Mouse (Mus musculus): ENCODE measurements around the gene Rspry1. TPM values are rescaled to one million over a fixed set of nuclear protein-coding genes. Genes with fewer than 3 reads are reported as not detected.
A peak's percentile ranks its signal among the peaks of the same experiment; 100 is the strongest.

Gene Rspry1
- polyA plus RNA-seq, 1 experiment from 2014 or later = 26.0 TPM

DNA sequence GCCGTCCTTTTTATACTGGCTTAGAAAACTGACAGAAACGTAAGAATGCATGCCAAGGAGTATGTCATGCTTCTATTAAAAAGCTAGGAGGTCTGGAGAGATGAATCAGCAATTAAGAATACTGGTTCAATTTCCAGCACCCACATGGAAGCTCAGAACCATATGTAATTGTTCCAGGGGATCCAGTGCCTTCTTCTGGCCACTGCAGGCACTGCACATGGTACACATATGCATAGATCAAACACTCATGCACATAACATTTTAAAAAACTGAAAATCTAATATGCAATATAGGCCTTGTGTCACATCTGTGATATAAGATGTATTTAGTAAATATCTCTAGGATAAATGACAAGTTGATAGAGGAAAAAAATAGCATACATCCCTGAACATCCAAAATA, 56.3 kb downstream of the Rspry1 start:
- 80% methylated on average over 2 of the region's 2 CpGs for WGBS
- Histone ChIP-seq H3K9me3 (replicated peaks) (no peaks in the 10 kb centered on the region), H3K9ac (no peak overlapping the region), H3K27me3 (replicated peaks) (no peaks in the 10 kb centered on the region), H3K4me1 (replicated peaks) (no peaks in the 10 kb centered on the region), H3K27ac (ENCODE audit: poor library complexity, severe bottlenecking) (no peak overlapping the region), H3K4me3 (no peak overlapping the region), H3K36me3 (peaks cover 57% of the 10 kb centered on the region), H3K4me2 (no peak overlapping the region)
- ATAC-seq (ENCODE audit: insufficient number of reproducible peaks, low FRiP score) = no peak

DNA sequence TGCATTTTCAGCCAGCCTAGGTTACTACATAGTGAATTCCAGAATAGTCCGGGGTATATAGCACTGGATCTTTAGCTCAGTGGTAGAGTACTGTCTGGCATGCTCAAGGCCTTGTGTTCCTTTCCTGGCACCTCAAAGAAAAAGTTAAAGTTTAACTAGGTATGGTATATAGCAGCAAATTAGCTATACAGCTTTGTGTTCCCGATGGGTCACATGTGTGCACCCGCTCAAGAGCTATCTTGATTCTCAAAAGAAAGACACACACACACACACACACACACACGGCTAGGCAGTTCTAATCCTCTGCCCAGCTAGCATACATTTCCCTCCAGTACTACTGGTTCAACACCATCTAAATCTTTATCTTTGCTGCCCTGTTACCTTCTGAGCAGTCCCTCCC, 58.7 kb downstream of the Rspry1 start:
- 80% methylated on average over 4 of the region's 4 CpGs for WGBS

DNA sequence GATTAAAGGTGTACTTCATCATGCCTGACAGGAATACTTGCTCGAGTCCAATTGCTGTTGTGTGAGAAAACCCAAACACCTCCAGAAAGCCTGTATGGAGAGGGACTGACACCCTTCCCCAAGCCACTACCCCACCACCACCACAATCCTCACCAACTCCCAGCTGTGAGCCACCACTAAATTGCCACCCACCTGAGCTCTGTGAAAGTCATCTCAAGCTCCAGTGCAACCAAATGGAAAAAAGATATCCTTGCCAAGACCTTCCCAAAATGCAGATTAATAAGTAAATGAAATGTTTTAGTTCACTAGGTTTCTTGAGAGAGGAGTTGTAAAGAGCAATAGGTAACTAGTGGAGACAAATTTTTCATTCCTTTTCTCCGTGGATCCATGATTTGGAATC, 63.0 kb downstream of the Rspry1 start:
- H3K9ac ChIP-seq = no peak overlapping the region
- H3K27ac ChIP-seq (ENCODE audit: poor library complexity, severe bottlenecking) = no peak overlapping the region
- peaks cover 30% of the 10 kb centered on the region for H3K36me3 ChIP-seq
- H3K4me2 ChIP-seq = no peak overlapping the region
- ATAC-seq (ENCODE audit: insufficient number of reproducible peaks, low FRiP score) = no peak
- 77% methylated on average over 2 of the region's 2 CpGs for WGBS
- peaks cover 13% of the 10 kb centered on the region for H3K4me1 ChIP-seq (replicated peaks)
- no peaks in the 10 kb centered on the region for H3K27me3 ChIP-seq (replicated peaks)
- H3K9me3 ChIP-seq (replicated peaks) = no peaks in the 10 kb centered on the region
- no peak overlapping the region for H3K4me3 ChIP-seq

More for the DNA sequence above, 58.7 kb downstream of the Rspry1 start:
- no peak overlapping the region for H3K4me3 ChIP-seq
- H3K9me3 ChIP-seq (replicated peaks) = no peaks in the 10 kb centered on the region
- H3K4me1 ChIP-seq (replicated peaks) = no peaks in the 10 kb centered on the region
- H3K27me3 ChIP-seq (replicated peaks) = no peaks in the 10 kb centered on the region
- H3K9ac ChIP-seq = no peak overlapping the region
- no peak overlapping the region for H3K4me2 ChIP-seq
- no peak overlapping the region for H3K27ac ChIP-seq (ENCODE audit: poor library complexity, severe bottlenecking)
- peaks cover 42% of the 10 kb centered on the region for H3K36me3 ChIP-seq
- no peak for ATAC-seq (ENCODE audit: insufficient number of reproducible peaks, low FRiP score)

DNA sequence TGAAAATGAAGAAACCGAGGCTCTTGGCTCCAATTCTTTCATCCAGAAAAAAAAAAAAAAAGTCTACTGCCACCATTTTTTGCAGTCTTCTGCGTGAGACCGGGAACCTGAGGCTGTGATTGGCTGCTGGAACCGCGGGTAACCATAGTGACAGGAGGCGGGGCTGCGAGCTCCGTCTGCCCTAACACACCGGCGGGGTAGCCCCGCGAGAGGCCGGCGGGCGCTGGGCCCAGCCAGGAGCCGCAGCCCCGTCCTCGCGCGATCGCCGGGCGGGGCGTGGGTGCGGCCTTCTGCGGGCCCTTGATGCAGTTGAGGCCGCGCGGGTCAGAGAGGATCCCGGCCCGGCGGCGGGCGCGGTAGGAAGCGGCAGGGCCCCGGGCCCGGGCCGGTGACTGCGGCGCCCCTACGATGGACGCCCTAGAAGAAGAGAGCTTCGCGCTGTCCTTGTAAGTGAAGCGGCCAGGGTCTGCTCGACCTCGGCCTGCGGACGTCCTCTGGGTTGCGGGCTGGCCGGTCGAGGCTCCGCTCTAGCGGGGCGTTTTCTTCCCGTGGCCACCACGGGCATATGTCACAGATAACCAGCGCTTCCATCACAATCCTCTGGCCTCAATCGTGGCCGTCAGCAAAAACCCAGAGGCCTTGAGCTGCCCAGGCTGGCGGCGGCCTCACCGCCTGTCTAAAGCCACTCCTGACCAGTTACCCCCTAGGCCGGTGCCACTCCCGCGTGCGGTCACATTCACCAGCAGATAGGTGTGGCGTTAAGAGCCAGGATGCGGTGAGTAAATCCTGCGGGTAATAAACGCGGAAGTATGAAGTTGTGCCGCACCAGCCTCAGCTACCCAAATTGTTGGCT, 64.9 kb downstream of the Rspry1 start, which contains the start of gene Arl2bp:
TSS of gene Arl2bp (plus strand) at position 145 of the 853 bp plus-strand sequence.
- peak; percentile 98 for ATAC-seq (ENCODE audit: insufficient number of reproducible peaks, low FRiP score)
- Histone ChIP-seq H3K4me3 (peak within 1 kb of the TSS; percentile 85), H3K4me1 (replicated peaks) (peaks cover 13% of the 10 kb centered on the region), H3K27ac (ENCODE audit: poor library complexity, severe bottlenecking) (peak within 1 kb of the TSS; percentile 85), H3K4me2 (peak within 1 kb of the TSS; percentile 70), H3K9ac (peak within 1 kb of the TSS; percentile 96), H3K27me3 (replicated peaks) (no peaks in the 10 kb centered on the region), H3K9me3 (replicated peaks) (no peaks in the 10 kb centered on the region), H3K36me3 (peaks cover 35% of the 10 kb centered on the region)
- WGBS = under 1% methylated on average over 74 of the region's 74 CpGs

DNA sequence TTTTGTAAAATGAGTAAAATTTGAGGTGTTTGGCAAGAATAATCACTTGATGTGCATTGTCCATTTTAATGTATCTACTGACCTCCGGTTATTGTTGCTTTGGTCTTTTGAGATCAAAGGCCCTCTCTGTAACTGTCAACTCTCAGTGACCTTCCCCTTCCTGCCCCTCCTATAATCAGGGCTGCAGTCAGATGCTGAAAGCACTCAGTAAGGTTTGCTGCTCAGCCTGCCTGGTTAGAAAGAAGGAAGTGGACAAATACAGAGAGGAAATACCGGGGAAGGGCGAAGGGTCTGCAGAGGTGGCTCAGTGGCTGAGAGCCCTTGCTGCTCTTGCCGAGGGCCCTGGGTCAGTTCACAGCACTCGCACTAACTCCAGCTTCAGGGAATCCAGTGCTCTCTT, 72.6 kb downstream of the Rspry1 start:
- Histone ChIP-seq H3K9me3 (replicated peaks) (no peaks in the 10 kb centered on the region), H3K4me3 (no peak overlapping the region), H3K36me3 (peaks cover 54% of the 10 kb centered on the region), H3K27ac (ENCODE audit: poor library complexity, severe bottlenecking) (no peak overlapping the region), H3K4me1 (replicated peaks) (no peaks in the 10 kb centered on the region), H3K27me3 (replicated peaks) (no peaks in the 10 kb centered on the region), H3K9ac (no peak overlapping the region), H3K4me2 (no peak overlapping the region)
- no peak for ATAC-seq (ENCODE audit: insufficient number of reproducible peaks, low FRiP score)
- WGBS = 71% methylated on average over 5 of the region's 5 CpGs

DNA sequence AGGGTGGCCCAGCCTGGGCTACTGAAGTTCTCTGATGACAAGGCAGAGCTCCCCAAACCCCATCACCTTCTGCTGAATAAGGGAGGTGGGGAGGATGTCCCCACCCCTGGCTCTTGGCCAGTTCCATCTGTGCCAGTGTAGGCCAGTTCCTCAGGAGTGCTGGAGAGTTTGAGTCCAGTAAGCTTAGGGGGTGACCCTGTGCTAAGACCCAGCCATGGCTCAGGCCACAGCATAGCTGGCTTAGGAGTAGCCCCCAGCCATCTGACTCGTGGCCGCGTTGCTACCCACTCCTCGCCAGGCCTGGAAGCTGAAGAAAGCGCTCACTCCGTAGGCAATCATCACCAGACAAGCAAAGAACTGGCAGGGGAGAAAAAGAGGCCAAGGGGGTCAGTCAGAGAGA, 74.2 kb downstream of the Rspry1 start:
- Histone ChIP-seq H3K27me3 (replicated peaks) (no peaks in the 10 kb centered on the region; the same call in 1 of the 2 replicates), H3K36me3 (peaks cover 41% of the 10 kb centered on the region), H3K9me3 (replicated peaks) (no peaks in the 10 kb centered on the region), H3K4me2 (no peak overlapping the region), H3K9ac (no peak overlapping the region), H3K4me1 (replicated peaks) (no peaks in the 10 kb centered on the region), H3K4me3 (no peak overlapping the region), H3K27ac (ENCODE audit: poor library complexity, severe bottlenecking) (no peak overlapping the region)
- WGBS = 80% methylated on average over 6 of the region's 6 CpGs
- ATAC-seq (ENCODE audit: insufficient number of reproducible peaks, low FRiP score) = no peak; the same call in 1 of the 2 replicates

DNA sequence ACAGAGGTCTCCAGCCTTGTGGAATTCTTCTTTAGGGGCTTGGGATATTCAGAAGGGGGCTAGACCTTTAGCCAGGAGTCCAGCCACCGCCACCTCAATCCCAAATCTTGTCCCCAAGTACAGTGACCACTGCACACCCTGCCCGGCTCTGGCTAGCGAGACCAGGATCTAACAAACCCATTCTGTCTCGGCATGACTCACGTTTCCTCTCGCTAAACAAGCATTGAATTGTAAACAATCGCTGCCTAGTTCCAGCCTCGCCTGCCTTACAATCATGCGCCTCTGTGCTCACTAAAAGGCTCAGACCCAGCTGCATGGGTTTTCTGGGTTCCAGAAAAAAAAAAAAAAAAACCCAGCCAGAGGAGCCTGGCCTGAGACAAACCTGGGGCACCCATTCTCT, 76.8 kb downstream of the Rspry1 start:
- no peak for ATAC-seq (ENCODE audit: insufficient number of reproducible peaks, low FRiP score)
- Histone ChIP-seq H3K4me2 (no peak overlapping the region), H3K36me3 (peaks cover 15% of the 10 kb centered on the region), H3K9me3 (replicated peaks) (no peaks in the 10 kb centered on the region), H3K9ac (no peak overlapping the region), H3K4me3 (no peak overlapping the region), H3K27ac (ENCODE audit: poor library complexity, severe bottlenecking) (no peak overlapping the region), H3K4me1 (replicated peaks) (no peaks in the 10 kb centered on the region), H3K27me3 (replicated peaks) (peaks cover 4% of the 10 kb centered on the region; the same call in 1 of the 2 replicates)
- 54% methylated on average over 9 of the region's 9 CpGs for WGBS

DNA sequence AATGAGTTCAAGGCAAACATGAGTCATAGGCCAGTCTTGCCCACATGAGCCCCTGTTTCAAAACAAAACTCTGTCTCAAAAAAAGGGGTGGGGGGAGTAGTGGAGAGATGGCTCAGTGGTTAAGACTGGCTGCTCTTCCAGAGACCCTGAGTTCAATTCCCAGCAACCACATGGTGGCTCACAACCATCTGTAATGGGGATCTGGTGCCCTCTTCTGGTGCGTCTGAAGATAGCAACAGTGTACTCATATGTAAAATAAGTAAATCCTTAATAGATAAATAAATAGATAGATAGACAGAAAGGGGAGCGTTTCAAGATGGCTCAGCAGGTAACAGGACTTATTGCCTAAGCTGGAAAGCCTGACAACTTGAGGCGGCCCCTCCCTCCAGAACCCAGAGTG, 78.7 kb downstream of the Rspry1 start:
- peaks cover 4% of the 10 kb centered on the region; the same call in 1 of the 2 replicates for H3K27me3 ChIP-seq (replicated peaks)
- no peak overlapping the region for H3K4me2 ChIP-seq
- H3K4me3 ChIP-seq = no peak overlapping the region
- no peak overlapping the region for H3K9ac ChIP-seq
- 81% methylated on average over 3 of the region's 3 CpGs for WGBS
- ATAC-seq (ENCODE audit: insufficient number of reproducible peaks, low FRiP score) = no peak
- H3K9me3 ChIP-seq (replicated peaks) = no peaks in the 10 kb centered on the region
- no peaks in the 10 kb centered on the region; the same call in 1 of the 2 replicates for H3K36me3 ChIP-seq
- no peak overlapping the region for H3K27ac ChIP-seq (ENCODE audit: poor library complexity, severe bottlenecking)
- H3K4me1 ChIP-seq (replicated peaks) = no peaks in the 10 kb centered on the region

DNA sequence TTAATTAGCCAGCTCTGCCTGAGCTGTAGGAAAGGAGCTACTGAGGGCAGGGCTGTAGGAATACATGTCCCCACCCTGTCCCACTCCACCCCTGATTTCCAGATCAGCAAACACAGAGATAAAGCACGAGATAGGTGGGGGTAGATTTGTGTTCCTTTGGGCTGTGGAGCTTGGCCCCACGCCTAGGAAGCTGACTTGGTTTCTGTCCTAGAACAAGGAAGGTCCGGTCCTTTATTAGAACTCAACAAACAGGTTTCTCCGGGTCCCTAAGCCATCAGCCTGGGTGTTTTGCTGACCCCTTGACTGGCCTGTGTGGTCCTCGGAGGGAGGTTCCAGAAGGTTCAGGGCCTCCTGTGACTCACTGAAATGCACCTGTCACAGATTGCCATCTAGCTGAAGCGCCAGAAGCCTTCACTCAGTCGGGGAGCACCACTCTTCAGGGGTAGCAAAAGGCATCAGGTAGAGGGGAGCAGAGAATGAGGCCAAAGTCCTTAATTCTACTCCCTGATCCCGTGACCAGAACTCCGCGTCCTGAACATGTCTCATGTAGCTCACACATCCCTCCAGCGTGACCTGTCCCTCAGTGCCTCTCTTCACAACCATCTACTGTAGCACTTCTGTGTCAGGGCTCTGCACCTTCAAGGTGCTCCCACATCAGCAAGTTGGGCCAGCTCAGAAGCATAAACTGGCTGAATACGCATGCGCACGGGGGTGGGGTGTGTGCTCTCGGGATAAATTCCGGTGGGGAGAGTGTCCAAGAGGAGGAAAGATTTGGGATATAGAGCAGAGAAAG, 81.2 kb downstream of the Rspry1 start:
- no peak overlapping the region for H3K4me3 ChIP-seq
- no peak for ATAC-seq (ENCODE audit: insufficient number of reproducible peaks, low FRiP score)

DNA sequence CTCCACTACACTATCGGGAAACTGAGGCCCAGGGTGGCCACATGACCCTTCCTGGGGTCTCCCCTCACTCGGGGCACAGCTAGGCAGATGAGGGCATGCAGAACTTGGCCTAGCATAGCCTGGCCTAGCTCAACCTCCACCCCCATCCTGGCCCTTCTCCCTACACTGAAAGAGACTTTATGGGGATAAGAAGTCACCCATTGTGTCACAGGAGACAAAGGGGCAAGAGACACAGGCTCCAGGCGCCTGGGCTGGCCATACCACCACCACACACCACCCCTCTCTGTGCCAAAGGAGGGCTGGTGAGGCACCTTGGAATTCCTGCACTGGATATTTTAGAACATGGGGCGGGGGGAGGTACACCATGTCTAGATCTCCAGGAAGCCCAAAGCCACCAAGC, 82.5 kb downstream of the Rspry1 start:
- H3K27ac ChIP-seq (ENCODE audit: poor library complexity, severe bottlenecking) = no peak overlapping the region
- no peak for ATAC-seq (ENCODE audit: insufficient number of reproducible peaks, low FRiP score)
- H3K36me3 ChIP-seq = no peaks in the 10 kb centered on the region
- H3K9me3 ChIP-seq (replicated peaks) = no peaks in the 10 kb centered on the region
- no peak overlapping the region for H3K4me3 ChIP-seq
- no peak overlapping the region for H3K4me2 ChIP-seq
- WGBS = 63% methylated on average over 4 of the region's 4 CpGs
- no peaks in the 10 kb centered on the region for H3K4me1 ChIP-seq (replicated peaks)
- H3K9ac ChIP-seq = no peak overlapping the region
- H3K27me3 ChIP-seq (replicated peaks) = peaks cover 4% of the 10 kb centered on the region; the same call in 1 of the 2 replicates

More for the DNA sequence above, 81.2 kb downstream of the Rspry1 start:
- no peak overlapping the region for H3K9ac ChIP-seq
- no peak overlapping the region for H3K4me2 ChIP-seq
- H3K36me3 ChIP-seq = no peaks in the 10 kb centered on the region
- H3K4me1 ChIP-seq (replicated peaks) = no peaks in the 10 kb centered on the region
- no peaks in the 10 kb centered on the region for H3K9me3 ChIP-seq (replicated peaks)
- no peak overlapping the region for H3K27ac ChIP-seq (ENCODE audit: poor library complexity, severe bottlenecking)
- peaks cover 4% of the 10 kb centered on the region; the same call in 1 of the 2 replicates for H3K27me3 ChIP-seq (replicated peaks)
- 74% methylated on average over 16 of the region's 16 CpGs for WGBS

DNA sequence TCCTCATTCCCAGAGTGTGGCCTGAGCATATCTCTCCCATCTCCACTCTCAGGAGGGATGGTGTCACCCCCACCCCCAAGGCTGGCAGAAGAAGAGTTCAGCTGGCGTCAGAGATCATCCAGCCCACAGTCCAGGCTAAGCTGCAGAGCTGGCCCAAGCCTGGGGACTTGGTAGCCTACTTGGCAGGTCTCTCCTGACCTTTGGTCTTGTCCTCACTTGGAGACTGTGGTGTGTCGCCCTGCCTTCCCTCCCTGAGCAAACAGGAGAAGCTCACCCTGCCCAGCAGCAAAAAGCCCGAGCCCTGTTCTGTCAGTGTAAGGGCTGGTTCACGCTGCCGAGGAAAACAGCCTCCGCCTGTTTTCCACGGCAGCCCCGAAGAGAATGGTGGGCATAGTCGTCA, 84.2 kb downstream of the Rspry1 start:
- 59% methylated on average over 9 of the region's 9 CpGs for WGBS

More for the DNA sequence above, 84.2 kb downstream of the Rspry1 start:
- no peak overlapping the region for H3K27ac ChIP-seq (ENCODE audit: poor library complexity, severe bottlenecking)
- no peaks in the 10 kb centered on the region for H3K4me1 ChIP-seq (replicated peaks)
- no peak overlapping the region for H3K4me3 ChIP-seq
- no peak for ATAC-seq (ENCODE audit: insufficient number of reproducible peaks, low FRiP score)
- no peaks in the 10 kb centered on the region for H3K9me3 ChIP-seq (replicated peaks)
- no peak overlapping the region for H3K4me2 ChIP-seq
- peaks cover 9% of the 10 kb centered on the region for H3K27me3 ChIP-seq (replicated peaks)
- H3K36me3 ChIP-seq = no peaks in the 10 kb centered on the region
- no peak overlapping the region for H3K9ac ChIP-seq

Data from heart, embryonic 12.5 days (tissue).